Mouse (Mus musculus) liver, adult 2 months (tissue): ENCODE results near the gene Wnt2. TPM values are rescaled to one million over a fixed set of nuclear protein-coding genes. Genes with fewer than 3 reads are reported as not detected.

Experiments used
- DNase-seq: peaks from one replicate; pipeline ENCODE4 v3.0.0-alpha.2; 2011; ENCODE audit warnings: low read depth, low spot score; ENCODE audit errors: extremely low read depth
- H3K27ac ChIP-seq: fragments of 200-500 bp; replicated peaks from 2 replicates; pipeline ENCODE4 v1.5.1; 2012; ENCODE audit warnings: low read depth, mild to moderate bottlenecking, control low read depth, inconsistent platforms, low read length; ENCODE audit not compliant: insufficient read depth
- H3K27me3 ChIP-seq: fragments of 200-500 bp; 2 replicates; pipeline ENCODE4 v1.6.1; 2012; ENCODE audit warnings: mild to moderate bottlenecking, moderate library complexity, low read length, inconsistent platforms; ENCODE audit not compliant: control insufficient read depth, insufficient read depth
- H3K36me3 ChIP-seq: fragments of 200-500 bp; 2 replicates; pipeline ENCODE4 v1.6.1; 2012; ENCODE audit warnings: low read length, inconsistent platforms; ENCODE audit not compliant: control insufficient read depth, insufficient read depth
- H3K4me1 ChIP-seq: fragments of 200-500 bp; 2 replicates; pipeline ENCODE4 v1.6.1; 2011; ENCODE audit warnings: low read length; ENCODE audit not compliant: control insufficient read depth, insufficient read depth
- H3K4me3 ChIP-seq: fragments of 200-500 bp; 2 replicates; pipeline ENCODE4 v1.5.1; 2011; ENCODE audit warnings: low read depth, mild to moderate bottlenecking, control low read depth, low read length, moderate library complexity; ENCODE audit not compliant: insufficient read depth
- H3K79me2 ChIP-seq: fragments of 200-500 bp; 2 replicates; pipeline ENCODE4 v1.6.1; 2012; ENCODE audit warnings: inconsistent platforms, mild to moderate bottlenecking, low read length, moderate library complexity; ENCODE audit not compliant: control insufficient read depth, insufficient read depth
- H3K9ac ChIP-seq: fragments of 200-500 bp; 2 replicates; pipeline ENCODE4 v1.6.1; 2012; ENCODE audit warnings: low read depth, mild to moderate bottlenecking, control low read depth, inconsistent platforms, low read length
- CTCF ChIP-seq: fragments of 200-500 bp; IDR thresholded peaks from 2 replicates; pipeline ENCODE4 v1.5.1; 2011; ENCODE audit warnings: low read depth, low read length, control low read depth
- POLR2A ChIP-seq: fragments of 200-500 bp; IDR thresholded peaks from 2 replicates; pipeline ENCODE4 v1.6.1; 2011; ENCODE audit warnings: low read length, control low read depth; ENCODE audit not compliant: insufficient read depth; ENCODE audit errors: extremely low read depth
- WGBS: fragments of 180-500 bp; shearing (Covaris S2); methylation state at CpG from one replicate; pipeline ENCODE4 v1.1.7; 2018; 5-methylcytosine and 5-hydroxymethylcytosine counted together
- polyA plus RNA-seq: library from polyadenylated mRNA; depleted of rRNA; stranded (reverse); fragments of >200 nt; gene quantifications from 2 replicates; pipeline ENCODE4 v1.2.3, GENCODE M21; 2012
- total RNA-seq: library from RNA; depleted of rRNA; stranded (reverse); fragments of >200 nt; gene quantifications from 2 replicates; pipeline ENCODE4 v1.2.3, GENCODE M21; 2014

Wnt2 gene
- total and polyA plus RNA-seq, 2 experiments, result 1.6 to 3.3 TPM

DNA sequence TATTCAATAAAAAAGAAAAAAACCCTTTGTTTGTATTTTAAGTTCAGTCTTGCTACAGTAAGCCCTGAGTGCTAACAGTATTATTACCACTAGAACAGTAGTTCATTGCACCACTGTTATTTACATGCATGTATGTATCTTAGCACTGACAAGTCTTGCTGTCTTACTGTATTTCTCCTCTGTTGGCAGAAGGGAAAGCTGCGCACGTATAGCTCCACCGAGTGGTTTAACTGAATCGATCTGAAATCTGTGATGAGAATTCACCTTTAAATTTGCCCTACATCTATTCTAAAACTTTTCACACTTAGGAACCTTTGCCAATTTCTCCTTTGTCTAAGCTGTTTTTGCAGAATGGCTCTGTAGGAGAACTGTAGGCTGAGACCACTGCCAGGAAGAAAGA is 13.9 kb upstream of the Wnt2 start:
- Histone ChIP-seq H3K27me3 (no peaks in the 10 kb centered on the region), H3K79me2 (no peaks in the 10 kb centered on the region), H3K4me1 (no peaks in the 10 kb centered on the region), H3K9ac (no peak overlapping the region), H3K36me3 (no peaks in the 10 kb centered on the region), H3K27ac (no peak overlapping the region), H3K4me3 (no peak overlapping the region)
- 80% methylated on average over 4 of the region's 4 CpGs for WGBS
- DNase-seq, result no peak
- TF ChIP-seq POLR2A, result no peak
- TF ChIP-seq CTCF, result no peak

DNA sequence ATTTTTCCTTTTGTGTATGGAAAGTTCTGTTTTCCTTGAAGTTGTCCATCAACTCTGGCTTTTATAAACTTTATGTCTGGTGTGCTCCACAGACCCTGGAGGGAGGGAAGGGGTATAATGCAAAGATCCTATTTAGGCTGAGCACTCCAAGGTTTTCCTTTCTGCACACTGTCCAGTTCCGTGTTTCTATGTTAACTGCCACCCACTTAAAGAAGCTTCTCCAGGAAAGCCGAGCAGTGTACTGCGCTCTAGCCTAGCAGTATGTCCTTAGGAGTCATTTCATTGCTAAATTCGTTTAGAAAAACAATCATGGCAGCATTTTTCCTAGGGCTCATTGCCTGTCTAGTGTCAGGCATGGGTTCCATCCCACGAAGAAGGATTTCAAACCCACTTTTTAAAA is 12.8 kb upstream of the Wnt2 start:
- no peaks in the 10 kb centered on the region for H3K4me1 ChIP-seq
- no peaks in the 10 kb centered on the region for H3K36me3 ChIP-seq
- 82% methylated on average over 5 of the region's 5 CpGs for WGBS
- no peak for TF ChIP-seq POLR2A
- no peak for TF ChIP-seq CTCF
- no peak overlapping the region for H3K9ac ChIP-seq
- H3K4me3 ChIP-seq, result no peak overlapping the region
- no peak overlapping the region for H3K27ac ChIP-seq
- DNase-seq, result no peak
- H3K79me2 ChIP-seq, result no peaks in the 10 kb centered on the region
- H3K27me3 ChIP-seq, result no peaks in the 10 kb centered on the region

DNA sequence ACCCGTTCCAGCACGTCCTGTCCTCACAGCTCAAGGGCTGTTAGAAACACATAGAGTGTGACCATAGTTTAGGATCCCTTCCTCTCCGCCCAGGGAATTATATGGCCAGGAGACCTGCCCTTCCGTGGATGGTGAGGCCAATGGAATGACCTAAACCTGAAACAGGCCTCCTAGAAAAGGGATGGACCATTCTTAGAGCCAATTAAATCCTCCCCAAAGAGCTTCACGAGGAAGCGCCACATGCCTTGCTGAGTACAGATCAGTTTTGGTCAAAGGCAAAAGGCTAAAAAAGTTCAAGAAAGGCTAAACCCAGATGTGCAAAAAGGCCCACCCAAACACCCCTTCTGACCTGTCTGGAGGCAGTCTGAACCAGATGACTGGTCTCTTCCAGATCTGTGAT is 1.9 kb upstream of the Wnt2 start:
- Histone ChIP-seq H3K4me1 (no peaks in the 10 kb centered on the region), H3K27me3 (0 out of 2 replicates have a peak, but pooled peaks cover 5% of the 10 kb centered on the region), H3K4me3 (no peak overlapping the region), H3K27ac (0 out of 2 replicates have a peak overlapping the region, but pooled peaks have one; percentile 14), H3K9ac (no peak overlapping the region), H3K36me3 (no peaks in the 10 kb centered on the region), H3K79me2 (no peaks in the 10 kb centered on the region)
- TF ChIP-seq POLR2A, result no peak
- no peak for TF ChIP-seq CTCF
- DNase-seq, result no peak
- 24% methylated on average over 6 of the region's 6 CpGs for WGBS

DNA sequence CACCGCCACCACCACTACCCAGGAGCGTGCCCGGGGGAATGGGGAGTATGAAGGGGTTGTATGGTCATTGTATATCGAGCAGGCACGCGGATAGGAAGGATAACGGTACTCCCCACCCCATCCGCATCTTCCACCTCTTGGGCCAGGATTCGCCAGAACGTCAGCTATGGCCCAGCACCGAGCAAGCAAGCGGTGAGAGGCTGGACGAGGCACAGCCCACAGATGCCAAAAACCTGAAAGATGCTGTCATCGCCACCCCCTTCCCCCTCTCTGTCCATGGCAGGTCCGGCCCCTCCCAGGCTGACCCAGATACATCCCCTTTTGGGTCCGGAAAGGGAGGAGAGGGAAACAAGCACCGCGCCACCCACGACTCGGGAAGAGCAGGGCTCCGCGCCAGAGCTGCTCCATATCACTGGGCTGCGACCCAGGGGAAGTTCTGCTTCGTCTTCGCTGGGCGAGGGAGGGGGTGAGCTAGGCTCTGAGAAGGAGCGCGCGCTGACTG is 1.2 kb upstream of the Wnt2 start:
- Histone ChIP-seq H3K36me3 (no peaks in the 10 kb centered on the region), H3K27ac (peak overlapping the region; percentile 62), H3K79me2 (no peaks in the 10 kb centered on the region), H3K27me3 (0 out of 2 replicates have a peak, but pooled peaks cover 5% of the 10 kb centered on the region), H3K4me1 (no peaks in the 10 kb centered on the region), H3K4me3 (peak overlapping the region; percentile 50), H3K9ac (no peak overlapping the region)
- TF ChIP-seq POLR2A (no peak), CTCF (no peak)
- DNase-seq, result peak; percentile 4
- WGBS, result 2% methylated on average over 29 of the region's 29 CpGs

DNA sequence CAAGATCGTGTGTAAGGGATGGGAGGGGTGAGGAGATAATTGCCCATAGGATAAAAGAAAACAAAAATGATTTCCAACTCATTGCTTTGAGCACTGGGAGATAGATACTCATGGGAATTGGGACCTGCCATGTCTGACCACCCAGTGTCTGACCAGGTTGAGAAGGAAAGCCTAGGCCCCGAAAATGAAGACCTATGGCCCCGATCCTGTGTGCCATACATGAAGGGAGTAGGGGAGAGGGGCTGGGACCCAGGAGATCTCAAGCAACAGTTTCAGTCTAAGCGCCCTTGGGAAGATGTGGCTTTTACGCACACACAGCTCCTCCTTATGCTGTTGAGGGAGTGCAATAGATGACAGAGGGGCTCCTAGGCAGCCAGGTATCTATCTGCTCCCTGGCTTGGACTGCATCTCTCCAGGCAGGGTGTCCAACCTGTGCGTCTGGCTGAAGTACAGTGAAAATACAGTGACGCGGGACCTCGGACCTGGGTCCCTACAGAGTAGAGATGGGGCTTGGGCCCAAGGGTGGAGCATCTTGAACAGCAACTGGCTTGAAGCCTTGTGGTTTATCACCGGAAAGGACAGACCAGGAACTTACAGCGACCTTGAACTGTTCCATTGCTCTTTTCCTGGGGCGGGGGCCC is 603 bp upstream of the Wnt2 start:
- peak overlapping the region; percentile 50; the same call in 1 of the 2 replicates for H3K4me3 ChIP-seq
- 13% methylated on average over 12 of the region's 12 CpGs for WGBS
- no peak for TF ChIP-seq POLR2A
- no peak for TF ChIP-seq CTCF
- H3K27me3 ChIP-seq, result 0 out of 2 replicates have a peak, but pooled peaks cover 5% of the 10 kb centered on the region
- peak; percentile 3 for DNase-seq
- H3K4me1 ChIP-seq, result no peaks in the 10 kb centered on the region
- H3K27ac ChIP-seq, result peak overlapping the region; percentile 62
- no peaks in the 10 kb centered on the region for H3K36me3 ChIP-seq
- H3K9ac ChIP-seq, result no peak overlapping the region
- H3K79me2 ChIP-seq, result no peaks in the 10 kb centered on the region

DNA sequence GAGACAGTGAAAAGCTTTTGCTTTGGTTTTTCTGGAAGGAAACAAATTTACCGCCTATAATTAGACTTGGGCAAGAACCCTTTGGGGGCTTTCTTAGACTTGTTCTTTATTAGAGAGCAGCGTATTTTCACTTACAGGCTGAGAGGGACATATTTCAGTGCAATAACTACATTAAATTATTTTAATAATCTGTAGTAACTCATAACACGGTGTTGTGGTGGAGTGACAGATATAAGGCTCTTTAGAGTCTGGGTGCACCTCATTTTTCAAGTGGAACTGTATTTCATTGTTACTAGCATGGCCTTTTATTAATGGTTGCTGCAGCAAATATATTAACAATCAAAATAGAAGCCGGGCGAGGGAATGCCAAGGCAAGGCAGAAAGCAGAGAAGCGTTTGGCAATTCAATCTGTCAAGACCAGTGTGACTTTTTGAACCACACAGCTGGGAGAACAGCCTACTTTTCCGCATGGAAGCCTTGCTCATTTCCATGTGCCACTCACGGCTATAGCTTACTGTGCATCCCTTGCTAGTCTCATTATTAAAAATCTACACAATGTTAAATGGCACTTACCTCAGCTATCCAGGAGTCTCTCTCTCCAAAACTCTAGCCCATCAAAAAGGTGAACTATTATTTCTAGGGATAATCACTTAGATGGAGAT is 6.1 kb downstream of the Wnt2 start:
- H3K4me1 ChIP-seq, result no peaks in the 10 kb centered on the region
- WGBS, result 93% methylated on average over 8 of the region's 8 CpGs
- no peak overlapping the region for H3K27ac ChIP-seq
- DNase-seq, result no peak
- no peaks in the 10 kb centered on the region for H3K27me3 ChIP-seq
- H3K36me3 ChIP-seq, result no peaks in the 10 kb centered on the region
- H3K4me3 ChIP-seq, result no peak overlapping the region
- TF ChIP-seq CTCF (no peak), POLR2A (no peak)
- H3K9ac ChIP-seq, result no peak overlapping the region
- H3K79me2 ChIP-seq, result no peaks in the 10 kb centered on the region
